Mouse (Mus musculus): Measurements from ENCODE around the gene Trmt5. TPM values are rescaled to one million over a fixed set of nuclear protein-coding genes. Genes with fewer than 3 reads are reported as not detected.

Gene Trmt5
- polyA plus RNA-seq, 2 experiments = 5.9 to 8.6 TPM

DNA sequence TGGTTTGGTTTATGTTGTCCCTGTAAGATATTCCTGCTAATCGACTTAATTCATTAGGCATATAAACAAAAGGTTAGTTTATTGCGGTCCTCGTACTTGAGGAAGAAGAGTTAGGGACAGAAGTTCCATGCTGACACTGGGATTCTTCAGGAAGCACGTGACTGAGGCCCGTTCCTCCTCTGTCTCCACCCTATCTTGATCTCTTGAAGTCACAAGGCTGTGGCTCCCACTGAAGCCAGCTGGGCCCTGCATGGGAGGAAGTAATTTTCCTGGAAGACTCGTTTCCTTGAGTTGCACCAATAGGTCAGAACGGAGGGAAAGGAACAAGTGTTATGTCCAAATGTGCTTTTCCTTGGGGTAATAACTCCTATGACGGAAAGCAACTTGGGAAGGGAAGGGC lies 1.1 kb upstream of the Trmt5 start:
- H3K4me3 ChIP-seq (ENCODE audit: insufficient read depth in 1 of 2, low read depth in 2 of 2, low read length in 2 of 2) = peak overlapping the region in 1 of 2 experiments; percentile 83; a peak in 2 of 4 replicates
- H3K4me1 ChIP-seq (replicated peaks; ENCODE audit: control insufficient read depth in 2 of 2, insufficient read depth in 2 of 2, low read length in 1 of 2) = peaks cover 0 to 17% of the 10 kb centered on the region in 2 experiments; a peak in 2 of 4 replicates
- WGBS (ENCODE audit: insufficient replicate concordance) = 50% methylated on average over 8 of the region's 8 CpGs
- no peaks in the 10 kb centered on the region for H3K9me3 ChIP-seq (ENCODE audit: control insufficient read depth, low read length)
- no peak for TF ChIP-seq CTCF (IDR thresholded peaks at IDR 0.05; ENCODE audit: low read depth)
- no peak for TF ChIP-seq EP300 (IDR thresholded peaks at IDR 0.05; ENCODE audit: low read depth)
- H3K27me3 ChIP-seq (ENCODE audit: control insufficient read depth, insufficient read depth, low read length) = no peaks in the 10 kb centered on the region
- no peak for ATAC-seq (ENCODE audit: insufficient read depth)
- H3K4me2 ChIP-seq (ENCODE audit: low read depth) = peak overlapping the region; percentile 84
- DNase-seq (ENCODE audit: low read depth in 3 of 3, low spot score in 3 of 3) = no peak
- H3K36me3 ChIP-seq (replicated peaks; ENCODE audit: control insufficient read depth, insufficient read depth, low read depth) = no peaks in the 10 kb centered on the region
- no peak overlapping the region for H3K27ac ChIP-seq
- no peak overlapping the region; the same call in none of the 2 replicates for H3K9ac ChIP-seq (replicated peaks)

DNA sequence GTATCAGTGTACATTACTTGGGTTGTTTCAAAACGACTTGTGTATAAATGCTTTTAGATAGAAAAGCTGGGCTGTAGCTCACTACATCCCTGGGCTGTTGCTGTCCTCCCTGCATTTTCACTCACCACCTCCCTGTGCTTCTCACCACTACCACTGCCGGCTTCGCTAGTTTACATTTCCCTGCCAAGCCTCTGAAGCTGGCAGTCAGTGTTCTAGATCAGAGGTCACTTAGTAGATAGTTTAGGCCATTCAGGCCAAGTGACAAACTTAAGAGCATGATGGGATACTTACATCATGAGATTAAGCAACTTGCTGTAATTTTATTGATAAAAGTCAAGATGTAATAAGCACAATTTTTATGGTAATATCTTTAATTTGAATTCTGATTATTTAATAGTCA lies 11.6 kb downstream of the Trmt5 start:
- ATAC-seq (ENCODE audit: insufficient read depth) (no peak), DNase-seq (ENCODE audit: low read depth in 3 of 3, low spot score in 3 of 3) (no peak)
- Histone ChIP-seq H3K9me3 (ENCODE audit: control insufficient read depth, low read length) (no peaks in the 10 kb centered on the region), H3K4me2 (ENCODE audit: low read depth) (no peak overlapping the region), H3K27me3 (ENCODE audit: control insufficient read depth, insufficient read depth, low read length) (no peaks in the 10 kb centered on the region), H3K9ac (replicated peaks) (no peak overlapping the region), H3K4me1 (replicated peaks; ENCODE audit: control insufficient read depth in 2 of 2, insufficient read depth in 2 of 2, low read length in 1 of 2) (no peaks in the 10 kb centered on the region), H3K4me3 (ENCODE audit: insufficient read depth in 1 of 2, low read depth in 2 of 2, low read length in 2 of 2) (no peak overlapping the region), H3K36me3 (replicated peaks; ENCODE audit: control insufficient read depth, insufficient read depth, low read depth) (peaks cover 9% of the 10 kb centered on the region), H3K27ac (no peak overlapping the region)
- no peak for TF ChIP-seq CTCF (IDR thresholded peaks at IDR 0.05; ENCODE audit: low read depth)
- no peak for TF ChIP-seq EP300 (IDR thresholded peaks at IDR 0.05; ENCODE audit: low read depth)
- 71% methylated on average over 3 of the region's 3 CpGs for WGBS (ENCODE audit: insufficient replicate concordance)

DNA sequence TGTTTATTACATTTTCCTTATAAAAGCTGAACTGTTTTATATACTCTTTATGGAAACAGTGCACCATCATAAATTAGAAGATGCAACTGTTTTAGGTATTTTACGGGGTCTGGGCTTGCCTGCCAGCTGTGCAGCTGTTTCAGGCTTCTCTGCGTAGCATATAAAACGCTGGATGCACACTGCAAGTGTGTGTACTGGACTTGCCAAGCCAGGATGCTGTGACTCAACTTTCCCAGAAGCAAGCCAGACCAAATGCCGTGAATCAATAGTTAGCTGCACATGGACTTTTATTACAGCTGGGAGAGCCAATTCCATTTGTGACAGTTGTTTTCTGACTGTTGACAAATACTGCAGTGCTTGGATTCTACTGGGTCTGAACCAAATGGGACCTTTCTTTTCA lies 16.6 kb downstream of the Trmt5 start:
- Histone ChIP-seq H3K4me1 (replicated peaks; ENCODE audit: control insufficient read depth in 2 of 2, insufficient read depth in 2 of 2, low read length in 1 of 2) (no peaks in the 10 kb centered on the region), H3K27me3 (ENCODE audit: control insufficient read depth, insufficient read depth, low read length) (no peaks in the 10 kb centered on the region), H3K4me2 (ENCODE audit: low read depth) (no peak overlapping the region), H3K27ac (no peak overlapping the region), H3K36me3 (replicated peaks; ENCODE audit: control insufficient read depth, insufficient read depth, low read depth) (no peaks in the 10 kb centered on the region), H3K4me3 (ENCODE audit: insufficient read depth in 1 of 2, low read depth in 2 of 2, low read length in 2 of 2) (no peak overlapping the region), H3K9me3 (ENCODE audit: control insufficient read depth, low read length) (no peaks in the 10 kb centered on the region), H3K9ac (replicated peaks) (no peak overlapping the region)
- DNase-seq (ENCODE audit: low read depth in 3 of 3, low spot score in 3 of 3) = no peak
- WGBS (ENCODE audit: insufficient replicate concordance) = 75% methylated on average over 4 of the region's 4 CpGs
- ATAC-seq (ENCODE audit: insufficient read depth) = no peak
- no peak for TF ChIP-seq EP300 (IDR thresholded peaks at IDR 0.05; ENCODE audit: low read depth)
- TF ChIP-seq CTCF (IDR thresholded peaks at IDR 0.05; ENCODE audit: low read depth) = no peak

DNA sequence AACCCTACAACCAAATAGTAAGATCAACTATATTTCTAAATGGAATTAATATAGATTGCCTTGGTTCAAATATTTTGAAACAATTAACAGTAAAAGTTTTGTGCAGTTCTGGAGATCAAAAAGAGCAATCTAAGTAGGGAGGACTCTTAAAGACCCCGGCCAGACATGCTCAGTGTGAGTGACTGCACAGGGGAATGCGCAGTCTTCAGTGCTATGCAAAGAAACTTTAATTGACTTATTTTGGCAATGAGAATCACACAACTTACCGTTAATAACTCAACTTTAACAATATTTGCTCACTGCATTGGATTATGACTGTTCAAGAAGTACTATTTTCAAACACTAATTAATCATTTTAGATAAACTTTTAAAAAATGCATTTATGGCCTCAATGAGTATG lies 17.0 kb downstream of the Trmt5 start:
- no peak overlapping the region for H3K4me2 ChIP-seq (ENCODE audit: low read depth)
- H3K36me3 ChIP-seq (replicated peaks; ENCODE audit: control insufficient read depth, insufficient read depth, low read depth) = no peaks in the 10 kb centered on the region
- H3K27me3 ChIP-seq (ENCODE audit: control insufficient read depth, insufficient read depth, low read length) = no peaks in the 10 kb centered on the region
- no peak overlapping the region for H3K27ac ChIP-seq
- H3K4me3 ChIP-seq (ENCODE audit: insufficient read depth in 1 of 2, low read depth in 2 of 2, low read length in 2 of 2) = no peak overlapping the region
- 82% methylated on average over 3 of the region's 3 CpGs for WGBS (ENCODE audit: insufficient replicate concordance)
- TF ChIP-seq CTCF (IDR thresholded peaks at IDR 0.05; ENCODE audit: low read depth) (no peak), EP300 (IDR thresholded peaks at IDR 0.05; ENCODE audit: low read depth) (no peak)
- H3K4me1 ChIP-seq (replicated peaks; ENCODE audit: control insufficient read depth in 2 of 2, insufficient read depth in 2 of 2, low read length in 1 of 2) = no peaks in the 10 kb centered on the region
- no peaks in the 10 kb centered on the region for H3K9me3 ChIP-seq (ENCODE audit: control insufficient read depth, low read length)
- ATAC-seq (ENCODE audit: insufficient read depth) (no peak), DNase-seq (ENCODE audit: low read depth in 3 of 3, low spot score in 3 of 3) (no peak)
- no peak overlapping the region for H3K9ac ChIP-seq (replicated peaks)

DNA sequence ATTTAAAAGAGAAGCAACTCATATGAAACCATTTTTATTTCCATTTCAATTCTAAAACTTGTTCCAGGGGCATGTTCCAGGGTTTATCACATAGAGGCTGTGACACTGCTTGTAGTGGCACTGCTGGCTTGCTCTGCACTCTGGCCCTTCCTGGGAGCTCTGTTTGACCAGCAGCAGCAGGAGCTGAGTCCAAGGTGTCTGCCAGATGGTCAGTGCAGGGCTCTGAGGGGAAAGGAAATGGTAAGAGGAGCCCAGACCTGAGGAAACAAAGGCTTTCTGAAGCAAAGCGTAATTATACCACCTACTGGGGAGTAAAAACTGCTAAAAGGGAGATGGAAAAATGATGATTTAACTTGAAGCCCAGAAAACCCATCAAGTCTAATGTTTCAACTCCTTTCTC lies 18.0 kb downstream of the Trmt5 start:
- no peak for TF ChIP-seq CTCF (IDR thresholded peaks at IDR 0.05; ENCODE audit: low read depth)
- no peak for TF ChIP-seq EP300 (IDR thresholded peaks at IDR 0.05; ENCODE audit: low read depth)
- WGBS (ENCODE audit: insufficient replicate concordance) = 65% methylated on average over 1 of the region's 1 CpGs
- Histone ChIP-seq H3K27ac (no peak overlapping the region), H3K4me3 (ENCODE audit: insufficient read depth in 1 of 2, low read depth in 2 of 2, low read length in 2 of 2) (no peak overlapping the region), H3K9me3 (ENCODE audit: control insufficient read depth, low read length) (no peaks in the 10 kb centered on the region), H3K36me3 (replicated peaks; ENCODE audit: control insufficient read depth, insufficient read depth, low read depth) (no peaks in the 10 kb centered on the region), H3K4me2 (ENCODE audit: low read depth) (no peak overlapping the region), H3K27me3 (ENCODE audit: control insufficient read depth, insufficient read depth, low read length) (no peaks in the 10 kb centered on the region), H3K4me1 (replicated peaks; ENCODE audit: control insufficient read depth in 2 of 2, insufficient read depth in 2 of 2, low read length in 1 of 2) (no peaks in the 10 kb centered on the region), H3K9ac (replicated peaks) (no peak overlapping the region)
- ATAC-seq (ENCODE audit: insufficient read depth) = no peak
- DNase-seq (ENCODE audit: low read depth in 3 of 3, low spot score in 3 of 3) = no peak

Measured in liver, embryonic 14.5 days (tissue).